Comparison of ENCODE assay signal across 9 mouse cellular contexts in the genomic region with DNA sequence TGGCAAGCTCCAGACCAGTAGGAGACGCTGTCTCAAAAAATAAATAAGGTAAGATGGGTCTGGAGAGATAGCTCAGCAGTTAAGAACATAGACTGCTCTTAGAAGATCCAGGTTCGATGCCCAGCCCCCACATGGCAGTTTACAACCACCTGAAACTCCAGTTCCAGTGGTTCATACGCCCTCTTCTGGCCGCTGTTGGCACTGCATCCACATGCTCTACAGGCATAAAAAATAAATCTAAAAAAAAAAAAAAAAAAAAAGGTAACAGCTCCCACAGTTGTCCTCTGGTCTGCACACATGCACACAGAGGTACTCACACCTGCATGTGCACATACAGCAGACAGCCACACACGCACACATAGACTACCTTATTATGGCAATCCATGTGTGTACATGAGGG. TPM values are rescaled to one million over a fixed set of nuclear protein-coding genes. Genes with fewer than 3 reads are reported as not detected.
DNase-seq lines count a peak whose midpoint lies in the region; ATAC-seq and TF ChIP-seq lines count a peak whose summit lies in the region.
"Had no signal": no experiment of that assay in that cellular context is flagged by ENCODE, and none has a peak within 500 bp of the region (broad histone marks: within the 10 kb centered on the region; RNA-seq: fewer than 3 reads in every experiment).

No protein-coding gene starts in this region.

- WGBS in intestine, postnatal 0 days = 71% methylated on average over 5 of the region's 5 CpGs
- 64% methylated on average over 5 of the region's 5 CpGs for WGBS in intestine, embryonic 16.5 days
- 39% methylated on average over 5 of the region's 5 CpGs for WGBS in liver, embryonic 13.5 days (ENCODE audit: insufficient replicate concordance)
- 58% methylated on average over 5 of the region's 5 CpGs for WGBS in midbrain, embryonic 16.5 days

- H3K4me3 ChIP-seq in intestine, postnatal 0 days (ENCODE audit: low read depth, low read length) = no peak overlapping the region
- H3K4me3 ChIP-seq in intestine, embryonic 16.5 days (ENCODE audit: low read length) = no peak overlapping the region
- H3K4me3 ChIP-seq in liver, embryonic 13.5 days (replicated peaks) = no peak overlapping the region
- no peak overlapping the region for H3K4me3 ChIP-seq in midbrain, embryonic 16.5 days (ENCODE audit: low read depth, low read length)
- H3K4me3 ChIP-seq: embryonic facial prominence, embryonic 12.5 days had no signal

- no peaks in the 10 kb centered on the region for H3K4me1 ChIP-seq in intestine, postnatal 0 days (replicated peaks; ENCODE audit: control insufficient read depth, insufficient read depth, low read length)
- H3K4me1 ChIP-seq in intestine, embryonic 16.5 days (ENCODE audit: control insufficient read depth, insufficient read depth, low read length) = no peaks in the 10 kb centered on the region; the same call in 1 of the 2 replicates
- peaks cover 16% of the 10 kb centered on the region for H3K4me1 ChIP-seq in liver, embryonic 13.5 days (replicated peaks)
- no peaks in the 10 kb centered on the region for H3K4me1 ChIP-seq in midbrain, embryonic 16.5 days (ENCODE audit: control insufficient read depth, insufficient read depth, low read length)
- H3K4me1 ChIP-seq: embryonic facial prominence, embryonic 12.5 days had no signal

- H3K27me3 ChIP-seq in intestine, postnatal 0 days (replicated peaks; ENCODE audit: control insufficient read depth, insufficient read depth, low read length) = no peaks in the 10 kb centered on the region
- H3K27me3 ChIP-seq in intestine, embryonic 16.5 days (replicated peaks; ENCODE audit: control insufficient read depth, insufficient read depth, low read length) = no peaks in the 10 kb centered on the region
- no peaks in the 10 kb centered on the region for H3K27me3 ChIP-seq in liver, embryonic 13.5 days
- no peaks in the 10 kb centered on the region for H3K27me3 ChIP-seq in midbrain, embryonic 16.5 days (ENCODE audit: control insufficient read depth, insufficient read depth, low read depth, low read length)
- H3K27me3 ChIP-seq: embryonic facial prominence, embryonic 12.5 days had no signal

- DNase-seq in 416B (ENCODE audit: low read depth) (peak; percentile 1), MEL-GATA-1-ER (ENCODE audit: extremely low read depth, low read depth) (peak; percentile 6)
- peak; percentile 17 for DNase-seq in liver, embryonic 13.5 days
- no peak for DNase-seq in ovary, adult 18-20 months (ENCODE audit: low spot score)
- DNase-seq in frontal cortex, postnatal 10 days (ENCODE audit: low spot score in 2 of 2) = no peak

- H3K9ac ChIP-seq in intestine, postnatal 0 days (ENCODE audit: low read depth, low read length) = no peak overlapping the region
- no peak overlapping the region for H3K9ac ChIP-seq in intestine, embryonic 16.5 days (ENCODE audit: low read depth, low read length)
- H3K9ac ChIP-seq in liver, embryonic 13.5 days = no peak overlapping the region
- H3K9ac ChIP-seq in midbrain, embryonic 16.5 days (ENCODE audit: low read depth, low read length) = no peak overlapping the region
- H3K9ac ChIP-seq: embryonic facial prominence, embryonic 12.5 days had no signal

- no peak overlapping the region for H3K4me2 ChIP-seq in intestine, postnatal 0 days (replicated peaks; ENCODE audit: low read depth)
- H3K4me2 ChIP-seq in intestine, embryonic 16.5 days (ENCODE audit: low read depth, low read length) = no peak overlapping the region
- no peak overlapping the region for H3K4me2 ChIP-seq in liver, embryonic 13.5 days
- no peak overlapping the region for H3K4me2 ChIP-seq in midbrain, embryonic 16.5 days (ENCODE audit: low read length)
- H3K4me2 ChIP-seq: embryonic facial prominence, embryonic 12.5 days had no signal

- H3K27ac ChIP-seq in intestine, postnatal 0 days (ENCODE audit: low read depth, low read length) = no peak overlapping the region
- no peak overlapping the region for H3K27ac ChIP-seq in intestine, embryonic 16.5 days (ENCODE audit: low read length)
- no peak overlapping the region for H3K27ac ChIP-seq in liver, embryonic 13.5 days
- H3K27ac ChIP-seq in midbrain, embryonic 16.5 days (ENCODE audit: low read length) = no peak overlapping the region
- H3K27ac ChIP-seq: embryonic facial prominence, embryonic 12.5 days had no signal

- no peaks in the 10 kb centered on the region for H3K36me3 ChIP-seq in intestine, postnatal 0 days (ENCODE audit: control insufficient read depth, insufficient read depth)
- H3K36me3 ChIP-seq in intestine, embryonic 16.5 days (ENCODE audit: control insufficient read depth, insufficient read depth, low read length) = no peaks in the 10 kb centered on the region
- no peaks in the 10 kb centered on the region for H3K36me3 ChIP-seq in liver, embryonic 13.5 days
- H3K36me3 ChIP-seq in midbrain, embryonic 16.5 days (ENCODE audit: control insufficient read depth, insufficient read depth, low read length) = no peaks in the 10 kb centered on the region
- H3K36me3 ChIP-seq: embryonic facial prominence, embryonic 12.5 days had no signal

- ATAC-seq in intestine, postnatal 0 days = no peak
- no peak for ATAC-seq in intestine, embryonic 16.5 days
- ATAC-seq in liver, embryonic 13.5 days (ENCODE audit: low read depth) = 0 out of 2 replicates have a peak, but pooled peaks have one; percentile 10
- no peak for ATAC-seq in midbrain, embryonic 16.5 days

- H3K9me3 ChIP-seq in intestine, postnatal 0 days (ENCODE audit: control insufficient read depth) = no peaks in the 10 kb centered on the region
- H3K9me3 ChIP-seq in intestine, embryonic 16.5 days (ENCODE audit: control insufficient read depth, low read length) = no peaks in the 10 kb centered on the region
- no peaks in the 10 kb centered on the region for H3K9me3 ChIP-seq in liver, embryonic 13.5 days (replicated peaks)
- no peaks in the 10 kb centered on the region for H3K9me3 ChIP-seq in midbrain, embryonic 16.5 days (replicated peaks; ENCODE audit: control insufficient read depth, low read length, poor library complexity, severe bottlenecking)
- H3K9me3 ChIP-seq: embryonic facial prominence, embryonic 12.5 days had no signal

- TF ChIP-seq CTCF in intestine, postnatal 0 days (IDR thresholded peaks at IDR 0.05; ENCODE audit: low read depth) = peak; percentile 56

RNA-seq across cellular contexts. Expression of a gene that starts 59.8 kb away (rescaled TPM):
- 9.3 and 9.9 TPM in 2 replicates for polyA plus RNA-seq in intestine, postnatal 0 days (2015; fragmentation: Nextera tagmentation; extraction: Ambion mirVana)
- polyA plus RNA-seq in intestine, embryonic 16.5 days (2015; fragmentation: Nextera tagmentation; extraction: Ambion mirVana) = 17.9 and 18.3 TPM in 2 replicates
- 10.2 and 11.2 TPM in 2 replicates for polyA plus RNA-seq in liver, embryonic 13.5 days (2015; fragmentation: Nextera tagmentation; extraction: Ambion mirVana)
- polyA plus RNA-seq in midbrain, embryonic 16.5 days (2015; fragmentation: Nextera tagmentation; extraction: Ambion mirVana) = 48.5 and 49.6 TPM in 2 replicates

Comparison
In these comparisons a context has a peak if more than half of its experiments do, and no peak if none do; other contexts are left out.
1. DNase-seq: peak in 416B (single experiment), MEL-GATA-1-ER (single experiment) and liver, embryonic 13.5 days (single experiment); none in ovary, adult 18-20 months (single experiment) and frontal cortex, postnatal 10 days (0 of 2).